Mouse (Mus musculus) myocyte (in vitro differentiated cells): Measurements from ENCODE around the gene Bmp2k.

ENCODE experiments used
- CEBPB ChIP-seq: IDR thresholded peaks from 2 replicates; pipeline ENCODE4 v1.6.1; 2011; ENCODE audit warnings: mild to moderate bottlenecking, moderate library complexity; ENCODE audit not compliant: poor library complexity, insufficient read depth, severe bottlenecking
- MAX ChIP-seq: IDR thresholded peaks from one replicate; pipeline ENCODE4 v1.6.1; 2011; ENCODE audit warnings: low read depth, mild to moderate bottlenecking, control low read depth
- POLR2A ChIP-seq: IDR thresholded peaks from one replicate; pipeline ENCODE4 v1.6.1; 2011; ENCODE audit warnings: low read depth, mild to moderate bottlenecking, control low read depth, moderate library complexity; ENCODE audit not compliant: insufficient read length
- REST ChIP-seq: IDR thresholded peaks from one replicate; pipeline ENCODE4 v1.6.1; 2011; ENCODE audit warnings: mild to moderate bottlenecking, control low read depth, moderate library complexity; ENCODE audit not compliant: insufficient read depth, insufficient read length

GRCm38 (mm10) chr5:96969705-96970471 is 27.6 kb upstream of the Bmp2k start:
- TF ChIP-seq POLR2A (no peak), MAX (no peak), CEBPB (no peak), REST (no peak)
